Mouse (Mus musculus) bone marrow, adult 2 months (tissue): ENCODE results near the gene Abhd4.

Experiments
- CTCF ChIP-seq: fragments of 200-500 bp; IDR thresholded peaks from 2 replicates; pipeline ENCODE4 v1.5.1; 2011; ENCODE audit warnings: low read length, control low read depth; ENCODE audit not compliant: control insufficient read depth, insufficient read depth
- POLR2A ChIP-seq: fragments of 200-500 bp; IDR thresholded peaks from 2 replicates; pipeline ENCODE4 v1.6.1; 2011; ENCODE audit warnings: low read depth, mild to moderate bottlenecking, control low read depth, low read length, borderline replicate concordance; ENCODE audit not compliant: control insufficient read depth

GRCm38 (mm10) chr14:54214477-54214876 is 39.5 kb upstream of the Abhd4 start:
- TF ChIP-seq CTCF: no peak
- no peak for TF ChIP-seq POLR2A
